Mouse (Mus musculus): Measurements from ENCODE around the gene Slc22a13.

DNA sequence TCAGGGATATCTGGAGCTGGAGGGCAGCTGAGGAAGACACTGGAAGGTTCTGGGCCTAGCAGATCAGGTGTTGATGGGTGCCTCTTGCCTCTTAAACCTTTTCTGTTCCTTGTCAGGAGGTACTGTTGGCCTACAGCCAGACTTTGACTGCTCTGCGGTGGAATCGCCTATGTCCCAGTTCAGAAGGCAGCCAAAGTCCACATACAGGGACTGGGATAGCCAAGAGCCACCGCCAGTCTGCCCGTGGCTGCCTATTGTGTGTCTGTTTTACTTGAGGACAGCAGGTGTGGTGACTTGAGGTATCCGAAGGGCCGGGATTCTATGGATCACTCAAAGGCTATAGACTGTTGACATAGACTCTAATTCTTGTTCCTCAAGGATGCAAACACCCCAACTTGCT lies 43.4 kb downstream of the Slc22a13 start:
- TF ChIP-seq CTCF (IDR thresholded peaks at IDR 0.05; ENCODE audit: low read depth, low read length) (peak; percentile 21; the same call in 1 of the 2 replicates), POLR2A (IDR thresholded peaks at IDR 0.05; ENCODE audit: extremely low read depth, insufficient read depth, low read length) (no peak)
